Mouse (Mus musculus) CD4-positive, CD25-positive, alpha-beta regulatory T cell, adult 9 weeks (primary cell): ENCODE results near the gene Irx6. TPM values are rescaled to one million over a fixed set of nuclear protein-coding genes. Genes with fewer than 3 reads are reported as not detected.

Experiments used
- polyA plus RNA-seq: library from polyadenylated mRNA; unstranded; fragments of 100-300 nt; shearing (Covaris generic); gene quantifications from one replicate; pipeline ENCODE4 v1.2.1, GENCODE M21; 2017

The Irx6 gene
- not detected for polyA plus RNA-seq

GRCm38 (mm10) chr8:92674244-92675128 is at the start of gene Irx6:
Irx6 (plus strand) TSS chr8:92674288.

Other genes with a start within 250 kb of the Irx6 start
- not detected for gene Mmp2, start 153.0 kb downstream of the Irx6 start, polyA plus RNA-seq
- 0.83 TPM for gene Lpcat2, start 181.1 kb downstream of the Irx6 start, polyA plus RNA-seq
- gene Capns2, start 227.1 kb downstream of the Irx6 start, polyA plus RNA-seq: not detected